Mouse (Mus musculus) testis, postnatal 10 days (tissue): ENCODE measurements at regions not wholly inside any gene's neighbourhood (a gene's known extent, or its start where the extent isn't known, plus 50 kb on each side); places are given as distances from the start of the nearest gene placed in this dataset.

Source experiments
- DNase-seq: peaks from one replicate; pipeline ENCODE4 v3.0.0; 2021; ENCODE audit warnings: low spot score

- DNase-seq = no peak
These were observed 599.9 kb downstream of the Dok5 start for GRCm38 (mm10) chr2:171331529-171331928.

DNA sequence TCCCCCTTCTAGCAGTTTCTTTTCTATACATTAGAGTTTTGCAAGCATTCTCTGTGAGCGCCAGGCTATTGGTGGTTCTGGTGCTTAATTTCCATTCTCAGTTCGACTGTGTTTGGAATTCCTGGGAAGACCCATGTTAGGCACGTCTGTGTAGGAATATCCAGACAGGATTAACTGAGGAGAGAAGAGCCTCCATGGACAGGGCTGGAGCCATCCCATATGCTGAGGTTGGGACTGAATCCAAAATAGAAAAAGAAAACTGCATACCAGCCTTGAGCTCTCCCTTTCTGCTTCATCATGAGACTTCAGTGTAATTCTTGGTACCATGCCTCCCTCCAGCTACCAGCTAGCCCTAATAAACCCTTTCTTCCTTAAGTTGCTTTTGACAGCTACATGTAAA lies 595.3 kb downstream of the Dok5 start:
- DNase-seq = no peak

GRCm38 (mm10) chr2:171308486-171308885 lies 576.9 kb downstream of the Dok5 start:
- no peak for DNase-seq

DNA sequence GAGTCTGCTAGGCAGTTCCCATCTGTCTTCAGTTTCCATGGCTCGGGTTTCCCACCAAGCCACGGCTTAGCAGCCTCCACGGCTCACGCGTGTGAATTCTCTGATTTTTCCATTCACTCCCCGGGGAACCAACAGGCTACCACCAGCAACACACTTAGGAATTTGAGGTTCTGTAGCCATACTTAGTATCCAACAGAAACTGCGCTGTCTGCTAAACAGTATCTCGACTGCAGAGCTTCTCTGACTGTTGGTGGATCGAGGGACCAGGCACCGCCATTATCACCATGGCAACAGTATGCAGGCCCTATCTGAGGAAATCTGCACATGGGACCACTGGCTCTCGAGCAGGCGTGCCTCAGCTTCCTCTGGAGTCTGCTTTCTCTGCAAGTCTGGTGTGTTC lies 574.4 kb downstream of the Dok5 start:
- DNase-seq = no peak

GRCm38 (mm10) chr2:171298519-171298918 lies 566.9 kb downstream of the Dok5 start:
- no peak for DNase-seq

DNA sequence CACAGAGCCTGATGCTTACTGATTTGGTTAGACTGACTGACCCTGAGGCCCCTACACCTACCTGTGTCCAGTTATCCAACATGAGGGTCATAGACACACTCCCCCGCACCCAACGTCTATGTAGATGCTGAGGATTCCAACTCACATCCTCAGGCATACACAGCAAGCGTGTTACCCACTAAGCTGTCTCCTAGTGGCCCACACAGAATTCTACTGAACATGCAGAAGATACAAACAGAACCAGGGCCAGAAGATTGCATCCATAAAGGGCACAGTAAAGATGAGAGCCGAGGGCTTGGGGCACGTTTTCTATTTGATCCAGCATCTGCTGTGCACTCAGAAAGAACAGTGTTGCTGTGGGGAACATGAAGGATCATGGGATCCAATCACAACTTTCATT lies 564.0 kb downstream of the Dok5 start:
- DNase-seq = no peak

DNA sequence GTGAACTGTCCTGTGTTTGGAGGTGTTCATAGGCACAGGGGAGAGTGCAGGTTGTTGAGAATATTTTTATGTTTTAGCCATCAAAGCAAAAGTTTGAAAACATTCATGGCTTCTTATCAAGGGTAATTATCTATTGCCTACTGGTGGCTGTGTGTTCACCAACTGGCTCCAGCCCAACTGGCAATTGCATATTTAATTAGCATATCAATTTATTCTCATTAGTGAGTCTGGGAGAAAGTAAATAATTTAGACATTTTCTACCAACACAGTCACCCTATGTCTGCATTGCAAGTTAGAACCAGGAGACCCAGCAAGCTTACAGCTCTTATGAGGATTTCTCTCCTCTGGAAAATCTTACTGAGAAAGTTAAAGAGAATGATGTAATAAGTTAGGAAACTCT lies 561.0 kb downstream of the Dok5 start:
- no peak for DNase-seq

- no peak for DNase-seq
These were observed 554.2 kb downstream of the Dok5 start for GRCm38 (mm10) chr2:171285719-171286394.

DNA sequence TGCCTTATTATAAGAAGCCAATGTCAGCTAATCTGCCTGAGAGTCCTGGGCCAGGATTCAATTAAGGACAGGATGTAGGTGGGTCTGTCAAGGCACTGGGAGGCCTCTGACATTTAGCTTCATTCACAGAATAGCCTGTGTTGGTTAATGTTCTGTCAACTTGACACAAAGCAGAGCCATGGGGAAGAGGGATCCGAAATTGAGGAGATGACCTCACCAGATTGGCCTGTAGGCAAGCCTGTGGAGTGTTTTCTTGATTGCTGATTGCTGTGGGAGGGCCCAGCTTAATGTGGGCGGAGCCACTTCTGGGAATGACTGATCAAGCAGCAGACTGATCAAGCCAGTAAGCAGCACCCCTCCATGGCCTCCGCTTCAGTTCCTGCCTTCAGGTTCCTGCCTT lies 548.5 kb downstream of the Dok5 start:
- no peak for DNase-seq

DNA sequence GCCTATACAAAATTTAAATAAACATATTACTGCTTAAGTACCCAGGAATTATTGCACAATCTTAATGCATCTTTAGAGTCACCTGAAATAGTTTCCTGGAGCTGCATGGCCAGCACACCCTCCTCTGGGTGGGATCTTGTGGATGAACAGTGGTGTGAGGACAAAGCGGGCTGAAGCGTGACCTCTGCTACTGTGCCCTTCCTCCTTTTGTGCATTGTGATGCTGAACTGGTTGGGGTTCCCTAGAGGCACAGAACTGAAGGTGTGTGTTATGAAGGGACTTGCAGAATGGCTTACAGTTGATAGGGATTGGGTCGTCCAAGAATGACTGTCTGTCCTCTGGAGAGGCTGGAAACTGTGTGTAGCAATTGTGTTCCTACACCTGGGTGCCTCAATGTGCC lies 547.7 kb downstream of the Dok5 start:
- no peak for DNase-seq

GRCm38 (mm10) chr2:171253194-171253593 lies 521.6 kb downstream of the Dok5 start:
- DNase-seq = no peak

- DNase-seq = no peak
These were observed 513.8 kb downstream of the Dok5 start for GRCm38 (mm10) chr2:171245391-171245790.

GRCm38 (mm10) chr2:171242356-171242755 lies 510.7 kb downstream of the Dok5 start:
- no peak for DNase-seq

DNA sequence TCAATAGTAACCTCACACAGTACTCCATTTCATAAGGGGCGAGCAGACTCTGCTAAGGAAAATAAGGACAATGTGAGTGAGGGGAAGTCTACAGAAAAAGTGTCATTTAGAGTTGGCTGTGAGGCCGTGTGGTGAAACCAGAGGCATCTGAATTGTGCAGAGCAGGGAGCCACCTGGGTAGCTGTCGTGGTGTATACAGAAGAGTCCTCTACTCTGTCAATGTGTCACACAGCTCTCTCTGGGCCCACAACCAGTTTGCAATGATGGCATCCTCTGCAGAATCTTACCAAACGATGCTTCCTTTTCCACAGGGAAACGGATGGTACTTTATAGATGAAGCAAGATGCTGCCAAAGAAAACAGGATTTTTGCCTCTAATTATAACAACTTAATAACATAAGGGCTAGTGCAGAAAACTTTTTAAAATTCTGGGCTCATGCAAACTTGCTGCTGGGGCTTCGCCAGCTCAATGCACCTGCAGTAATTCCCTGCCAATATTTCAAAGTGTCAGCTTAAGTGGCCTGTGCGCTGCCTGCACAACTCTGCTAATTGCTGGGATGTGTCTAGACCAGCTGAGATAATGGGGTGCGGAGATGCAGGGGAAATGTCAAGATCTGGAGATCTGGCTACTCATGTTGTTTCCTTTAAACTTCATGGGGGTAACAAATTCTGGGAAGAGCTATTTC lies 505.8 kb downstream of the Dok5 start:
- no peak for DNase-seq

DNA sequence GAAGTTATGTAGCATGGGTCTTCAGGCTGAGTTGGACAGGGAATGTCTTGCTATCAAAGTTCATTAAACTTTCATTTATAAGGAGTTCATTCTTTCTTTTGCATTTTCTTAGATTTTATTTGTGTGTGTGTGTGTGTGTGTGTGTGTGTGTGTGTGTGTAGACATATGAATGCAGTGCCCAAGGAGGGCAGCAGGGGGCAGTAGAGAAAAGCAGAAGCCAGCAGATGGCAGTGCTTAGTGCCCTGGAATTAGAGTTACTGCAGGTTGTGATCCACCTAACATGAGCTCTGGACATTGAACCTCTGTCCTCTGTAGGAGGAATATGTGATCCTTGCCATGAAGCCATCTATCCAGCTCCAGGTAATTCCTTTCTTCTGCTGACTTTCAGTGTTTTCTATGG lies 501.2 kb downstream of the Dok5 start:
- peak; percentile 44 for DNase-seq

DNA sequence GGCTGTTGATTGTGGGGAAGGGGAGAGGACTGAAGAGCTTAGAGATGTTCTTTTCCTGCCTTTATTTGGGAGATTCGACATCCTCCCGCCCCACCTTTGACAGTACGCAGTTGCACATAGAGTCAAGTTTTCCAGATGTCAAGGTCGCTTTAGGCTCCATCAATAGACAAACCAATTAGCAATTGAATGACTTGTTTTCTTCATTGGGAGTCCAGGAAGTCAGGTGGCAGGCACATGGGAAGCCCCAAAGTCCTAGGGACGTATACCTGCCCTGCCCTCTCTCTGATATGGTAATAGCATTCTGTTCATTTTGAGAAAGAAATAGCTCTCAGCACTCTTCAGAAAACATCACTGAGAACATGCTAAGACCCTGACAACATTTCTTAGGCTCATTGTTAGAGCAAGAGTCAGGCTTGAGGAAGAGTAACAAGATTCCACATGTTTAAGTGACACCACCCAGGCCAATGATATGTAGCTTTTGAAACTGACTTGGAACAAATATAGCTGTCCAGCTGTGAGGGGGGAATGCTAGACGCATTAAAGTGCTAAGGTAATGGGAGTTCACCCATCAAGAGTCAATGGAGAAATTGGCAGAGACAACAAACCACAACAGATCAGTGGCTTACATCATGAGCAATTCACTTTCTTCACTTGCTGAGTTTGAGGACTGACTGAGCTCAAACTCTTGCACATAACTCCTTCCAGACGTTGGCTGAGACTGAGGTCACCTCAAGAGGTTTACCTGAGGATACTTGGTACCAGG lies 499.9 kb downstream of the Dok5 start:
- no peak for DNase-seq

- DNase-seq = no peak
These were observed 498.9 kb downstream of the Dok5 start for GRCm38 (mm10) chr2:171230536-171230935.

- no peak for DNase-seq
These were observed 496.6 kb downstream of the Dok5 start for GRCm38 (mm10) chr2:171228229-171228628.

DNA sequence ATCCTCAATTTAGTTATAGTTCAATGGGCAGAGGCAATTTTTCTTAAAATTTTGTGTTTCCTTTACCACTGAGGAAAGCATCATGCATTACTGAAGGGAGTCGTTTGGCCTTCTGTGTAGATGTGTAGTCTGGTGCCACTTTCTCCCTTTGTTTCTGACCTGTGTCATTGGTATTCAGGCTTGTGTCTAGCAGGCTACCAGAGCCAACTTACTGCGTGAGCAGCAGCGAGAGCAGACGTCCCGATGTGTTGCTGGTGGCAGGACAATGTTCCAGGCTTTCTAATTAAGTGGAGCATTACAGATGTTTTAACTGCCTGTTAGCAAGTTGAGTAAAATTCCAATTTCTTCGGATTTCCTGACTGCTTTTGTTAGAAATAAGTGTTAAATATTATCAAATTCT lies 482.2 kb downstream of the Dok5 start:
- no peak for DNase-seq

- no peak for DNase-seq
These were observed 464.9 kb downstream of the Dok5 start for GRCm38 (mm10) chr2:171196472-171196871.

DNA sequence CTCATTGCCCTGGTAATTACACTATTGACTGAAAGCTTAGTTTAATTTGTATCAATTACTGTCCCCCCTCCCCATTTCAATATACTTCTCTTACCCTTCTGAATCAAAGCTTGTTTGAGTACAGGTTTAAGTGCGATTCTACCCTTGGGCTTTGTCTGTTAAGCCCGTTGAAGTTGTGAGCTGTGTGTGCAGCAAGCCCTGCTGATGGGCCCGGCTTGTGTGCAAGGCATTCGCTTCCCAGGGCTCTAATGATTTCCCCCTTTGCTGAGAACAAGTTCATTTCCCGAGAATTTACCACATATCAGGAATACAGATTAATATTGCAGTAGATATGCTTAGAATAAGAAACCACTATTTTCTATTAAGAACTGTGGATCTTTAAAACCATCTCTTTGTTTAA lies 460.6 kb downstream of the Dok5 start:
- no peak for DNase-seq
